Mouse (Mus musculus) layer of hippocampus, postnatal 10 days (tissue): ENCODE measurements around the gene Ppp1r27. TPM values are rescaled to one million over a fixed set of nuclear protein-coding genes. Genes with fewer than 3 reads are reported as not detected.
A peak's percentile ranks its signal among the peaks of the same experiment; 100 is the strongest.

Experiments
- DNase-seq, 2 experiments: peaks; one replicate each; pipeline ENCODE4 v3.0.0; 2021; ENCODE audit warnings: low spot score in 2 of 2
- total RNA-seq, 2 experiments: library from RNA; stranded (reverse); gene quantifications; 2 replicates each; pipeline ENCODE4 v1.2.3; 2021

The Ppp1r27 gene
- total RNA-seq, 2 experiments from 2014 or later: not detected

DNA sequence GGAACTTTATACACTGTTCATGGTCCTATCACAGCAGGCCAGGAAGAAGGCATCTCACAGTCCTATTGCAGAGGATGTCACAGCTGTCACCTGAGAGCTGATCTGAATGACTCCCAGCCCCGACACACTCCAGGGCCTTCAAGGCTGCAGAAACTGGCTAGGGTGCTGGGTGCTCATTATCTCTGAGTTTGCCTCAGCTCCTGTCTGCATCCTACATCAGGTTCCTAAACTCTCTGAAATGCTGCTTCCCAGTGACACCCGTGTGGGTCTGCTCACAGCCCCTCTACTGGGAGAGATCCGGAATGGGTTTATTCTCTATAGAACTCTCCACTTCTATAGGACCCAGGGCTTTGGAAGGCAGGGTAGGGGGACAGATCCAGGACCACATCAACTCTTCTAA, 2.7 kb downstream of the Ppp1r27 start:
- DNase-seq: no peak

DNA sequence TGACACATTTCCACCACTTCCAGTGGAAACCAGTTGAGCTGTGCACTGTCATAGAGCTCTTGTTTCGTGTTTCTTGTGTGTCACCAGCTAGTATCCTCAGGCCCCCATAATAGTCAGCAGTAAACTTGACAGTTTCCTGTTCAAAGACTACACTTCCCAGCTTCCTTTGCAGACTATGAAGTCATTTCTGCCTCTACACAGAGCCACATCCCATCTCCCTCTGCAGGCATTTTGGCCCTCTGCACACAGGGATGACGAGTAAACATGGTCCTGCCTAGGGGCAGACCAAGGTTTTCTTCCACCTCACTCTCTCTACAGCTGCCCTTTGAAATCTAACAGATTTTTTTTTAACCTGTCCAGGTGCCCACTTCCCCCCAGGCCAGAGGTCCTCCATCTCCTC, 3.5 kb downstream of the Ppp1r27 start:
- DNase-seq: no peak

DNA sequence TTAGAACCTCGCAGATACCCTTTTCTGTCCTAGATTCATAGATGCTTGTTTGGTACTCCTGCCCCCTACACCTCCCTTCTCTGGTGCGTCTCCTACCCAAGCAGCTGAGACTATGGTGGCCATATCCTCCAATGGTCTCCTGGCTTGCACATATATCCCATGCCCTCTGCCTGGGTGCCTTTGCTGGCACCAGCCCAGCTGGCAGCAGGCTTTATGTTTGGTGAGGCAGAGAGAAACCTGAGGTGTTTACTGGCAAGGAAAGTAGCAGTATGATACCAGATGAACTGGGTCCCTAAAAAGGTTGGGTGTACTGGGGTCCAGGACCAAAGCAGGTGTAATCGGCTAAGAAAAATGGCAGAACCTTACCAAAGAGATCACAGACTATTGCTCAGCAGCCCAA, 5.0 kb downstream of the Ppp1r27 start:
- no peak for DNase-seq

DNA sequence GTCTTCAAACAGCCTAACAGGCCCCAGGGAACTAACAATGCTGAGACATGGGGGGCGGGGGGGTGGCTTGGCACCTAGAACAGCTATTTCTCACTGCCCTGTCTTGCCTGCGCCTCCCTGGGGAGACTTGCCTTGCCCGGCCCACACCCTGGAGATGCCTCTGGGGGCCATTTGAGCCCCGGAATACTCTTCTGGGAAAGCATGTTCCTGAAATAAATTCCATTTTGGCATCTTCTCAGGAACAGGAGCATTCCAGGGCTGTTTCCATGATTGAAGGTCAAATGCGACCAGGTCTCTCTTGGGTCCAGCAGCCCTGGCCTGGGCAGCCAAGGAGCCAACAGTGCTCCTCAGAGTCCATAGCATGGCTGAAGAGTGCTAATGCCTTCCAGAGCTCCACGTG, 8.6 kb downstream of the Ppp1r27 start:
- no peak for DNase-seq

DNA sequence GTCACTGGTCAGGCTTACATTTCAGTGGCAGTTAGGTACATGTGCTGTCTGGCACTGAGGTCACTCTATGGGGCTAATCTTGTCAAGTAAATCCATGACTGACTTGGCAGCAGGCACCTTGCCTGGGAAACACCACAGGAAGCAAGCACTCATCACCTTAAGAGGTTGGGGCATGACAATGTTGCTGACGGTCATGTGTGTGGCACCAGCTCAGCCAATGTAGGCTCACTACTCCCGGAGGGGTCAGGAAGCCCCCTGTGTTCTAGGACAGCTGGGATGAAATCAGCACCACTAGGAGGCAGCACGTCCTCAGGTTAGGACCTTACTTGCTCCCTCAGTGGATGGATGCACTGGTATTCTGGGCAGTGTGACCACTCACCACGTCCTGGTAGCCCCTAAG, 9.0 kb downstream of the Ppp1r27 start:
- DNase-seq: no peak

DNA sequence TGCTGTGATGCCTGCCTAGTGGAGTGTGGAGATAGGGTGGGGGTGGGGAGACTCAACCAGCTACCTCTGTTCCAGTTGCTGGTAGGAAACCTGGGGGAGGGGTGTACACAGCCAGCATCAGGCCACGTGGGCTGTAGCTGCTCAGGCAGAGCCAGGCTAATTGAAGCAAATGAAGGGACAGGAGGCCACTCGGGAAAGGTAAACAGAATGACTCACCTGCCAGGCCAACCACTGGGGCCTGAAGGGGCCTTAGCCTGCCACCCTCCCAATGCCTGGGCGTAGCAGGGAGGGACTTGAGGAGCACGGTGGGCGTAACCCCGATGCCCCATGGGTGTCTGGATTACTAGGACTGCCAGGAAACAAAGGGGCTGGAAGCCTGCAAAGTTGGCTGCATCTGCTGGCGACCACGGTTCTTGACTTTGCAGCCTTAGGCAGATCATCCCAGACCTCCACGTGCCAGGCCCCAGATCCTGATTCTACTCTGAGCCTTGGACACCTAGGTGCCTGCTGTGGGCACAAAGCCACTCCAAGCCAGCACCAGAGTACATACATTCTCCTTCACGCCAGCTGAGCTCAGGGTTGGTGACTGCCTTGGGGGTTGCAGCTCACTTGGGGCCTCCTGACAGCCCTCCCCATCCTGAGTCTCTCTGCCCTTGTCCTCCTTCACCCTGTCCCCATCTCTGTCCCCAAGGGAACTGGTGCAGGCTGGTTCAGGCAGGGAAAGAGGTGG, 11.5 kb downstream of the Ppp1r27 start:
- no peak for DNase-seq

DNA sequence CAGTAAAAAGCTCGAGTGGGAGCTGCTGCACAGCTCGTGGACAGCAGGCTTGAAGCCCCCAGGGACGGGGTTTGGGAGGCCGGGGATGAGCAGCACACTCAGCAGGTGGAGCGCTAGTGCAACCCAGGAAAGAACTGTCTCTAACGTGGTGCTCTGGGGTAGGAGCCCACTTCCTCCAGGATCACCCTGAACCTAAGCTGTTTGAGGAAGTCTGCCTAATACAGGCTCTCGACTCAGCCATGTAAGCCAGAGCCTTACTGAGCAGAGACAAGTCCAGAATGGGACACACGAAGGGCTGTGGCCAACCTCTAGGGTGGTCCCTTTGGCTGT, 12.0 kb downstream of the Ppp1r27 start:
- DNase-seq: no peak

DNA sequence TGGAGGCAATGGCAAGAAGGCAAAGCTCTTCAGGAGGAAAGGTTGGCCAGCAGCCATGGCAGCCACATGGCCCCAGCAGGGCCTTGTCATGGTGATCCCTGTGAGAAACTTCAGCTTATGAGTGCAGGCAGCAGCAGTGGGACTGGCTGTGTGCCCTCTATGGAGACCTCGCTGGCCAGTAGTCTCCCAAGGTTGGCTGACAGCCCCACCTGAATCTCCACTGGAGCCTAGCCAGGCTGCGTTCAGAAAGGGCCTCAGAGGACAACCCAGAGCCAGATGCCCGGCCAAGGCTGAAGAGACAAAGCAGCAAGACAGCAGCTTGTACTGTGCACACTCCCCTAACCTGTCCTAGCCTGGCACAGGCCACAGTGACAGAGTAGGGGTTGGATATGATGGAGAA, 12.4 kb downstream of the Ppp1r27 start:
- DNase-seq: peak; percentile 47 to 50

DNA sequence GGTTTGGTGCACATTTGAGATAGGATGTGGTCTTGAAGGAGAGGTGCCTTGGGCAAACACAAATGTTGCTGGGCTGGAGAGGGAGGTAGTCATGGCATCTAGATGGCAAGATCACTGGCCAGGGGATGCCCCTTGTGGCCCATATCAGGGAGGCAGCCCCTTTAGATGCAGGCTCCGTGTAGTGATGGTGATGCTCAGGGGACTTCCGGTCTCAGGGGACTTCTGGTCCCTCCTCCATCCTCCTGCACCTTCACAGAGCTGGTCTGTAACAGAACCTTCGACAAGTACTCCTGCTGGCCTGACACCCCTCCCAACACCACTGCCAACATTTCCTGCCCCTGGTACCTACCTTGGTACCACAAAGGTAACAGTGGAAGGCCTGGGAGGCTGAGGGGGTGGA, 15.1 kb downstream of the Ppp1r27 start:
- no peak for DNase-seq

DNA sequence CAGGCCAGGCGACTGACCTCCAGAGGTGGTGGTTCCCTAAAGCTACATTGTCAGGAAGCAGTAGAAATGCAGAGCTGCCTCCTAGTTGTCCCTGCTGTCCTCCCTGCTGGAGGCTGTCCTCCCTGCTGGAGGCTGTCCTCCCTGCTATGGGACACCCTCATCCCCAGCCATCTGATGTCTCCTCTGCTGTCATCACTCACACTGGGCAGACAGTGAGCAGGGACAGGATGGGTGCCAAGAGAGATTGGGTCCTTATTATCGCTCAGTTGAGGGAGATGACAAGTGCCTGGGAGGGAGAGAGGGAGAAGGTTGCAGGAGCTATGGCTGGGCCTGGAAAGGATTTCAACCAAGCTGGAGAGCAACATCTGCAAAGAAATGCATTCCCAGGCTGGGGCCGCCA, 15.8 kb downstream of the Ppp1r27 start:
- DNase-seq: no peak

DNA sequence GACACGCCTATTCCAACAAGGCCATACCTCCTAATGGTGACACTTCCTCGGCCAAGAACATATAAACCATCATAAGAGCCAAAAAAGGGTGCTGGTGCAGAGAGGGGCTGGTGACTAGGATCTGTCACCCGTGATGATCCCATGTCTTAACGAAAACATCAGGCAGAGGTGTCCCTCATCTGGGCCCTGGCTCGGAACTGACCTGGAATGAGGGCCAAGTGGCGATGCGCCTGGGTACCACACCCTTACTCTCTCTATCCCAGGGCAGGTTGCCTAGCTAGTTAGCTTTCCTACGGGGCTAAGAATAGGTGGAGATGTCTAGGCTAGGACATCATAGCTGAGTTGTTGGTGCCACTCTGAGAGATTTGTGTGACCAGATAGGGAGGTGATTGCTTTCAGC, 16.8 kb downstream of the Ppp1r27 start:
- no peak for DNase-seq

DNA sequence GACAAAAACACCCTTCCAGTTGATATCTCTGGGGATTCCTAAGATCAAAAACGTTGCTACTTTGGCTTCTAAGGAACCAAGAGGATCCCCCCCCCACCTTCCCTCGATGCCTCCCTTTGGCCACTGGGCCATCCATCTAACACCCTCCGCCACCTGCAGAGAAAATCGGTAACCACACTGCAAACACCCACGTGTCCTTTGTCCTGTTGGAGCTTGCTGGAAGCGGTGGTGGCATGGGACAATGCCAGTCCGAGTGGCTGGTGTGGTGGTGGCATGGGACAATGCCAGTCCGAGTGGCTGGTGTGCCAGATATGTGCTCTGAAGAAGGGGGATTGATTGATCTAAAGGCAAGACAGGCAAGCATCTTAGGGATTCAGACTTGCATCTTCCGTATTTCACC, 19.3 kb downstream of the Ppp1r27 start:
- no peak for DNase-seq

DNA sequence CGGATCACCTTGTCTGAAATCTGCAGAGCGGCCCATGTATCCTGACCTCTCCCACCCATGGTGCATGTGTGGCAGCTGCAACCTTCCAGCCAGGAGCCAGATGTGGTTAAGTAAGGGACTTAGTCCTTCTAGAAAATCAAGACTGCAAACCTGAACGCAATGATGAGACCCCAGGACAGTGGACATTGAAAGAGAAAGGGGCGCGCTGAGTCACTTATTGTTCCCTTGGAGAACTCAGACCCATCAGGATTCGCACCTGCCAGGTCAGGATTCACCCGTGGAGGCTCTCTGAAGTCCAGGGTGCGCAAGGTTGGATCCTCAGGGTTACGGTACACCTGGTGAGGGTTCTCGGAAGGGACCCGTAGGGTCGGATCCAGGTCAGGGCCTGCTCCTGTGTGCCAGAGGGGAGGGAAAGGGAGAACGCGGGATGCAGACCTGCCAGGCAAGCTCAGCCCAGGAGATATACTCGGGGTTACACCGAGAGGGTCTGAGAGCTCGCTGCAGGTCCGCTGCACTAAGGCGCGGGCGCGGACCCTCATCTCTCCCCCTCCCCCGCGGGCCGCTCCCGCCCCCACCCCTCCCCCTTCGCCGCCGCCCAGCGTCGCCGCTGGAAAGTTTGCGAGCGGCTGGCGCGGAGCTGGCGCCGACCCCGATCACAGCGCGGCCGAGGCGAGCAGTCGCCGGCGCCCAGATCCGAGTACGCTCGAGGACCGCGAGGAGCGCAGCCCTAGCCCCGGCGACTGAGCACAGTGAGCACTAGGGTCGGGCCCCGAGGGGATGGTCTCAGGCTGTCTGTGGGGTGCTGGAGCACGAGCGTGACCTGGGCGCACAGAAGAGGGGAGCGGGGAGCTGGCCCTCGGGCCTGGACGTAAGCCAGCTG, 20.6 kb downstream of the Ppp1r27 start, which contains the start of gene Gcgr:
TSS of gene Gcgr (plus strand) at position 615 of the 880 bp plus-strand sequence.
- DNase-seq: no peak

DNA sequence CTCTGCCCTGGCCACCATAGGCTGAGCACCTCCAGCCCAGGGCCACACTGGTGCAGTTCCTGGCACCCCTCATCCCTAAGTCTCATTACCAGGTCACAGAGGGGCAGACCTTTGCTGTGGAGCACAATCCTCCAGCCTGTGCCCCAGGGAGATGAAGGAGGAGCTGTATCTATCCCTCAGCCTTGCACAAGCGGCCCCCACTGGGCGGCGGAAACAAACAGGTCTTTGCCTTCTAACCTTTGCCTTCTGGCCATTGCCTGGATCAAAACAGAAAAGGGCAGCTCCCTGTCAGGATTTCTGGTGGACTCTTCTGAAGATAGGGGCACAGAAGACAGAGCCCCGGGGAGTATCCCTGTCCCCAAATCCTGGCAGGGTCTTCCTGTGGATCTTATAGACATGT, 22.0 kb downstream of the Ppp1r27 start:
- no peak for DNase-seq

DNA sequence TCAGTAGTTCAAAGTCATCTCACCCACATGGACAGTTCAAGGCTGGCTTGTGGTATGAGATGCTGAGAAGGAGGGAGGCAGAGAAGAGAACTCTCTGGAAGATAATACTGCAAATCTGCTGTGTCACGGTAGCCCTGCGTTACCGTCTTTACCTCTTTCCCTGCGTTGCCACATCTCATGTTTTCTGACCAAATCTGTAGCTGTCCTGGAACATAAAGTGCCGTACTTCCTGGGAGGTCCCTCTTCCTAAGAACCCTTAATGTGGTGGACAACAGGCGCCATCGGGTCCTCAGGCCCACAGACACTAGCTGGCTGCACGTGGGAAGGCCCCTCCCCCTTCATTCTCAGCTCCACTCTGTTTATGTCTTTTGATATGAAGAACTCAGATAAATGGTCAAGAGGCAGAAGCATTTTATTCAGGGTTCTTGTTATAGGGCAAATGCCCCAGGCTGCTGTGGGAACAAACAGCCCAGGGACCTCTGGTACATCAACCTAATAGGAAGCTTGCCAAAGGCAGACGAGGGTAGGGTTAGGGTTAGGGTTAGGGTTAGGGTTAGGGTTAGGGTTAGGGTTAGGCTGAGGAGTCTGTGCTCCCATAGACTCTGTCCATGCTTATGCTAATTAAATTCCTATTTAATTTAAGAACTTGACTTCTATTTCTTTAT, 23.1 kb downstream of the Ppp1r27 start:
- DNase-seq: no peak

DNA sequence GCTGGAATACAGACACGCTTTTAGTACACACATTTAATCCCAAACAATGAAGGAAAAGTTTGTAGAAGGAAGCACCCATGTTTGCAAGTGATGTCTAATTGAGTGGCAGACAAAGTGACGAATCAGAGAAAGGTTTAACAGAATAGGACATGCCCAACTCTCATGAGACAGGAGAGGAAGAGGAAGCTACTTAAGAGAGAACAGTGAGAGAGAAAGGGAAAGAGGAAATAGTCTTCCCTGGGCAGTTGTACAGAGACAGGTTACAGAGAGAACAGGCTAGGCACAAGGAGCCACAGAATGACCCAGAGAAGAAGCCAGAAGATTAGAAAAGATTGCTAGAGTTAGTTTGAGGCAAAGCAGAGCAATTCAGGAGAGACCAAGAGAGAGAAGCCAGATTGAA, 25.0 kb downstream of the Ppp1r27 start:
- DNase-seq: no peak

DNA sequence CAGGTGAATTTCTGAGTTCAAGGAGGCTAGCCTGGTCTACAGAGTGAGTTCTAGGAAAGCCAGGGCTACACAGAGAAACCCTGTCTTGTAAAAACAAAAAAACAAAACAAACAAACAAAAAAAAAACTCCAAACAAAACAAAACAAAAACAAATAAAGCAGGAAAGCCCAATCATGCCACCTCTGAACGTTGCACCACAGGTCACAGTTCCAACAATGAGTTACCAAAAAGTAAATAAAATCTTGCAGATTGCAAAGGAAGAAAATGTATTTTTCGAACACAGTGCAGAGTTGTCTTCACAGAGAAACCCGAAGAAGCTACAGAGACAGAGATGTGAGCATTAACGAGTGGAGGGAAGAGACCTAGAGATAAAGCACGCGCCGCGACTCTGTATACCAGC, 28.4 kb downstream of the Ppp1r27 start:
- no peak for DNase-seq

DNA sequence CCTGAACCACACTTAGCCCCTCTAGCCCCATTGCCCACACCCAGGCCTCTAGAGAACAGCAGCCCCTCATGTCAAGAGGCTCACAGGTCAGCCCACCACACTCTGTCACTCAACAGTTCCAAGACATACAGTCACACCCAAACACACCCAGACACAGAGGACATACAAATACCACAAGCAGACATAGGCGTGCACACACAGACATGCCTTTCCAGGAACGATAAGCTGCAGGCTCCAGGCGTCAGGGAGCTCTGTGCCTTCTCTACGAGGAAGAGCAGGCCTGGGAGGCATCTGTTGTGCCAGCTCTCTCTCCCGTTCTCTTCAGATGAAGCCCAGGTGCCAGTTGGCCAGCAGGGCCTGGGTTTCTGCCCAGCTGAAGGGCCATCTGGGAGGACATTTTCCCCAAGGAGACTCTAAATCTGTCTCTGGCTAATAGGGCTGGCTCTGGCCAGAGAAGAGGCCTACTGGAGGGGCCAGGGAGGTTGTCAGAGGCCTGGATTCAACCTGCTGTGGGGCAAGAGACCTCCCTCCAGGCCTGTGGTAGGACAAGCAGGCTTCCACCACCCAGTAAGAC, 29.9 kb downstream of the Ppp1r27 start:
- DNase-seq: peak; percentile 55 to 62

DNA sequence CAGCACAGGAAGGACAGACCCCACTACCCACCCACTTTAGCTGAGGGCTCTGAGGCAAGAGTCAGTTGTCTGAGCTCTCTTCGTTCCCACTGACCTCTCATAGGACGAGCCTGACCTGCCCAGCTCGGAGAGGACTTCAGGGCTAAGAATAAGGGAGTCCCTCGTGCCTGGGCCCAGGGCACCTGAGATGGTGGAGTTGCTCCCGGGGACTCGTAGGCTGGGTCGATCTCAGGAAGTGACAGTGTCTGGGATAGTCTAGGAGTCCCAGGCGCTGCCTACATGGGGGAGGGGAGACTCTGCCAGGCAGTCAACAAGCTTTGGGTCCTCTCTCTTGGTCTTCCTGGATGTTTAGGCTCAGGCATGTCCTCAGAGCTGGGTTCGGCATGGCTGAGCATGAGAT, 30.4 kb downstream of the Ppp1r27 start:
- no peak for DNase-seq

DNA sequence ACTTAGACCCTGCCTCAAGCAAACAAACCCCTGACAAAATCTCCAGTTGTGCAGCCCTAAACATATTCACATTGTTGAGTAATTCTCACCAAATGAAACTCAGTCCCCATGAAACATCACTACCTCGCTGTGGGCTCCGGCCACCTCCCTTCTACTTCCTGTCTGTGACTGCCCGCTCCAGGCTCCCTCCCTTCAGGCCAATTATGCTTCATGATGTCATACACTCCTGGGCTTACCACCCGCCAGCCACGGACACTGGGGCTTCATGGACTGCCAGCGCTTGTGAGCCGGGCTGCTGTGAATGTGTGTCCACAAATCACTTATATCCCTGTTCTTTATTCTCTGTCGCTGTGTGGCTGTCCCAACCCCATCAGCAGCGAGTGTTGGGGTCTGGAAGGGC, 31.2 kb downstream of the Ppp1r27 start:
- no peak for DNase-seq

DNA sequence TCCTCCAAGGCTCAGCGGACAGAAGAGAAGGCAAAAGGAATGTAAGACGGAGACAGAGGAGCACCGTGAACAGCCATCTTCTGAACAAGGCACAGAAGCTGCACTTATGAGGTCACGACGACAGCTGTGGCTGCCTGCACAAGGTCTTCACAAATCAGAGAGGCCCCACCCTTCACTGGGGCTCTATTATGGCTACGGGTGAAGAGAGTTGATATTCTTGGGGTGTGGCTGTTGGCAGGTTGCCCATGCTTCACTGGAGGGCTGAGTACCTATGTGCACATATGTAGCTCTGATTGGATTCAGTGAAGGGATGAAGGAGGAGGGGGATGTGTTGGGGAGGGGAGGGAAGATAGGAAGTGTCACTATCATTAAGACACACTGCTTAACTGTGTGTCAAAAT, 32.4 kb downstream of the Ppp1r27 start:
- DNase-seq: no peak

DNA sequence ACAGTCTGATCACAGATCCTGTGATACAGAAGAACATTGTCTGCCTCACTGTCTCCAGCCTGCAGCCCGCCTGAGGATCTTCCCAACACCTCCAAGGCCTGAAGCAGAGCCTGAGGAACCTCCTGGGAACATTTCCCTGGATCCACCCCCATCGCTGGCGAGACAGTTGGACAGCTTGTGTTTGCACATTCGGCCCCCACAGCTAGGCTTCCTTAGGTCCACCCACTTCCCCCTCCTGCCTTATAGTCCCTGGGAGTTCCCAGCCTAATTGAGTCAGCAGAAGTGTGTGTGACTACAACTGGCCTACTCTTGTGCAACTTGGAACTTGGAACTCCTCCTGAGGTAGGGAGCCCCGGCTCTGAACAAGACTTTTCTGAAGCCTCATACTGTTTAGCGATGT, 32.9 kb downstream of the Ppp1r27 start:
- peak in 1 of 2 experiments; percentile 44 for DNase-seq
